Mouse (Mus musculus) heart, postnatal 36 days (tissue): ENCODE results near the gene Ggt7. TPM values are rescaled to one million over a fixed set of nuclear protein-coding genes. Genes with fewer than 3 reads are reported as not detected.
A peak's percentile ranks its signal among the peaks of the same experiment; 100 is the strongest.
"Not testable (repeated sequence)": the region's sequence is repeated elsewhere in the genome, so short reads cannot be mapped to it uniquely, and the experiment has no call there.

Experiments
- DNase-seq, 2 experiments: peaks; one replicate each; pipeline ENCODE4 v3.0.0; 2021 to 2022
- intact Hi-C: fragments of 180-260 bp; cut with DNase I; formaldehyde crosslinking; loops from one replicate; pipeline ENCODE4 v1.15.1; 2025
- total RNA-seq, 2 experiments: library from RNA; stranded (reverse); gene quantifications; 2 replicates each; pipeline ENCODE4 v1.2.3; 2021

Gene Ggt7
- total RNA-seq, 2 experiments from 2014 or later, result 0.49 to 1.6 TPM

DNA sequence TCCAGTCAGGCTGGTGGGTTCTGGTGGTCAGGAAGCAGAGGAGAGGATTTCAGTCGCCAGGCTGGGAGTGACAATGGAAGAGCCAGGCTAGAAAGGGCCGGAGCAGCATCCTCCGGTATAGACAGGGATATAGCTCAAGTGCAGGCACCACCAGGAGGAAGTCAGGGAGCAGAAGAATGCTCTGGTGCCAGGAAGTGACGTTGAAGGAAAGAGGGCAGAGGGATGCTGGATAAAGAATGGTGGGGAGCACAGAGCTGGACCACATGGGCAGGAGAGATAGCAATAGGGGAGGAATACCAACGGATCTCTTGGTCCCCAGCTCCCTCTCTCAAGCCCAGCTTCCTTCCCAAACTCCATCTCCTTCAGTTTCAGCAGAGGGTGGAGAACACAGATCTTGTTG lies 4.5 kb downstream of the Ggt7 start:
- intact Hi-C loops, result no loop called here
- no peak for DNase-seq

DNA sequence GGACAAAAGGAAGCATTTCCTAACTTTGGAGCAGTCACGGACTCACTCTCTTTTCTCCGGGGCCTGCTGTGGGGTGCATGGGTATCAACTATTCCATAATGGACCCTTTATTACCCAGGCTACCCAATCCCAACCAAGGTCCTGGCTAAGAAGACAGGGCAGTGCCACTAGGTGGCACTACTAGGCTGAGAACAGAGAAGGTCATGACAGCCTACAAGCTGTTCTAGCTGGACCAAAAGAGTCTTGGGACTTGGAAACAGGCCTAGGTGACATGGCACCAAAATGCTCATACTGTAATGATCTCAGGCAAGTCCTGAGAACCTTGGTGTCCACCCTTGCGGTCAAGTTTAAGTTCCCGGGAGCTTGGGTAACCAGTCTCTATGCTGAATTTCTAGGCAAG lies 5.6 kb downstream of the Ggt7 start:
- DNase-seq, result peak; percentile 41 to 55
- intact Hi-C loops, result no loop called here

DNA sequence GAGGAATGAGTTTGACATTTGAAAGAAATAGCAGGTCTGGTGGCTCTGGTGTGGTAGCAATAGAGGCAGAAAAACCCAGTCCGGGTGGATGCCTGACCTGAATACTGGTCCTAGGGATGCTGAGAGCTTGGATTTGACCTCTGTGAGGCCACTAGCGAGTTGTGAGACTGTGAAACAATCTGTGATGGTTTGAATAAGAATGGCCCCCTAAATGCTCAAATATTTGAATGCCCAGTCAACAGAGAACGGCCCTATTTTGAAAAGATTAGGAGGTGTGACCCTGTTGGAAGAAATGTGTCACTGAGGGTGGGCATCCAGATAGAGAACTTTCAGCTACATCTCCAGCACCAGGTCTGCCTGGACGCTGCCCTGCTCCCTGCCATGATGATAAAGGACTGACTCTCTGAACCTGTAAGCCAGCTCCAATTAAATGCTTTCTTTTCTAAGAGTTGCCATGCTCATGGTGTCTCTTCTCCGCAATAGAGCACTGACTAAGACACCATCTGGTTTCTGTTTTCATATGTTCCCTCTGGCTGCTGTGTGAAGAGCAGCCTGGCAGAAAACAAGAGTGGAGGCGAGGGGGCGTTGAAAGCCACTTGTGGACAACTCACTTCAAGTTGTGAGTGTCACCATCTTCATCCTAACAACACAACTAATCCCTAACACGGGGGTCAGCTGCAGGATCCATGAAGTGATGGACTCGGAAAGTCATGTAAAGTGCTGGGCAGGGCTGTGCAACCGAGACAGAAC lies 10.1 kb downstream of the Ggt7 start:
- no peak for DNase-seq
- intact Hi-C loops, result no loop called here

DNA sequence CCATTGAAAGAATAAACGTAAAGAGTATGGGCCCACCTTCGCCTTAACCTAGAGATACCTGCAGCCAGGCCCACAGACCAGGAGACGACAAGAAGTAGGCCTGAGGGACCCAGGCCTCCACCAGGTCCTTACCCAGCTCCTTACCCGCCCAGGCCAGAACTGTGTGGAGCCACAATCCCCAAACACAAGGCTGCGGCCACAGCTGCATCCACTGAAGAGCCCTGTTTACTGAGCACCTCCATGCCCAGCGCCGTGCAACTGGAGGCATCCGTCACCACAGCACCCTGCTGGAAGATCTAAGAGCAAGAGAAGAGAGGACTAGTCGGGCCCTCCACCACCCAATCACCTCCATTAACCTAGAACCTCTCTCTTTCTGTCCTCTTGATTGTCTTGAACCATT lies 12.2 kb downstream of the Ggt7 start:
- no peak for DNase-seq

DNA sequence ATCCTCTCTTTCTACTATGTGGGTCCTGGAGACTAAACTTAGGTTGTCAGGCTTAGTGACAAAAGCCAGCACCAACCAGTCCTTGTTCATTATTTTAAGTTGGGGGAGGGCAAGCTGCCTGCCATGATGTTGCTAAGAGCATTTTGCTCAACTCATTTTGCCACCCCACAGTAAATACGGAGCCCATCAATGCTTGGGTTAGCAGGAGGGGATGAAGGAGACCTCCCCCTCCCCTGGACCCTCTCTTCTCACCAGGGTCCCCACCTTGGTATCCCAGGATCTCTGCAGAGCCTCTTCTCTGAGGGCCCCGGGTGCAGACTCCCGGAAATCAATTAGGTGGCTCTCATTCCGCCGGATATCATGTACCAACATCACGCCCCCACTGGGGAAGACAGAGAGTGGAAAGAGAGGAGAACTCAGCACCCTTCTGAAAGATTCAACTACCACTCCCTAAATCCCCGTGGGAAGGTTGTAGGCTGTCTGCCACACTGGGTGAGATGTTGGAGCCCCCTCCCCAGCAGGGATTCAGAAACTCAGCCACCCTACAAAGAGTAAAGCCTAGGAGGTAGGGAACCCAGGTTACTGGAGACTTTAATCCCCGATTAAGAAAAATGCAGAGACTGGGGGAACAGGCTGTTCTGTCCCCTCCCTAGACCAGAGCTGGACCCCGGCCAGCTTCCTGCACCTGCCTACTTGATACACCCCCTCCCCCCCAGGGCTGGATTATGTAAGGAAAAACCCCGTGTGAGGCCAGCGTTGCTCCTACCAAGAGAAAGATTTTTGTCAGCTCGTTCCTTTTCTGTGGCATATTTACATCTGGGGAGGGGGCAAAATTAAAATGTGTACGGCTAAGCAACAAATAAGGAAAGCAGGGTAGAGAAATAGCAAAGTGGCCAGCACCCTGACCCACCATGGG lies 13.3 kb downstream of the Ggt7 start:
- DNase-seq, result no peak
- intact Hi-C loops, result no loop called here

More for the DNA sequence above, 12.2 kb downstream of the Ggt7 start:
- intact Hi-C loops, result no loop called here

DNA sequence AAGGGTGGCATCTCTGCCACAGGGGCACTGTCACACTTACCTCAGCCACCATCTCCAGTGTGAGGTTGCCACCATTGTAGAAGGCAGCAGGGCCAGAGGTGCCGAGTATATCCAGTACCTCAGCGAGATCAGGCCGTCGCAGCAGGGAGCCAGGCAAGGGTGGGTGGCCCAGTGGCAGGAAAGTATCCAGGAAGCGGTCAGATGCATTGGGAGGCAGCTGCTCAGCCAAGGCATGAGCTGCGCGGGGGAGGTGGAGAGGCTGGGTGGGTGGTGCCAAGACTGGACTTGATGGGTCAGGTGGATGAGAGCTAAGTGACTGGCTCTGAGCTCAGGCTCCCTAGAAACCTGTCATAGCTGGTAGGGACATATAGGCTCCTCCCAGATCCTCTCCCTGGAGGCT lies 15.4 kb downstream of the Ggt7 start:
- intact Hi-C loops, result no loop called here
- DNase-seq, result no peak

DNA sequence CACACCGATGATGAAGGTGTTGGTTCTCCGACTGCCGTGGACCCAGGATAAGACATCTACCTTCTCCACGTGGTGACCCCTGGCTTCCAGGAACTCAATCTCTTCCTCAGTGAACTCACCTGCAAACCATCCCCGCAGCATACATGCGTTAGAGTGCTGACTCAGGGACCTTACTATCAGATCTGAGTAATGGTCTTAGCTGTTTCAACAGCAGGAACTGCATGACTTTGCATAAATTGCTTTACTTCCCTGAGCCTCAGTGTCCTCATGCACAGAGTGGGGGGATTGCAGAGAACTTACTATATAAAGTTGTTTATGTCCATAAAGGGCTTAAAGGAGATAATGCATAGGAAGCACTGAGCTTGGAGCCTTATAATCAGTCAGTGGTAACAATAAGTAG lies 27.0 kb downstream of the Ggt7 start:
- no peak for DNase-seq
- intact Hi-C loops, result no loop called here

DNA sequence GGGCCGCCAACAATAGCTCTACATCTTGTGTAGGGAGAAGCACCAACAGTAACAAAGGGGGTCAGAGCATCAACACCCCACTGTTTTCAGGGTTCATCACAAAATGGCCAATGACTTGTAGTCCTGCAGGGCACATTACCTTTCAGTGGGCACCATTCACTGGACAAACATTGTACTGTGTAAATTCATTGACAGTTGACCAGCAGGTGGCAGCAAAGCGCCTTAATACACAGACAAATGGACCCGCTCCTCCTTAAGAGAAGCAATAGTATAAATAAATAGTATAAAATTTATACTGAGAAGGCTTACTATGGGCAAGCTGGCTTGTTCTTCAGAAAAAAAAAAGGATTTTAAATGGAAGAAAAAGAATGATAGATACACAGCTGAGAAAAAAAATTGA lies 36.0 kb downstream of the Ggt7 start:
- peak; percentile 57 to 79 for DNase-seq
- intact Hi-C loops, result loop anchor here (10.0 kb wide), 1 partner anchor 283 kb away; no protein-coding TSS in a partner anchor

DNA sequence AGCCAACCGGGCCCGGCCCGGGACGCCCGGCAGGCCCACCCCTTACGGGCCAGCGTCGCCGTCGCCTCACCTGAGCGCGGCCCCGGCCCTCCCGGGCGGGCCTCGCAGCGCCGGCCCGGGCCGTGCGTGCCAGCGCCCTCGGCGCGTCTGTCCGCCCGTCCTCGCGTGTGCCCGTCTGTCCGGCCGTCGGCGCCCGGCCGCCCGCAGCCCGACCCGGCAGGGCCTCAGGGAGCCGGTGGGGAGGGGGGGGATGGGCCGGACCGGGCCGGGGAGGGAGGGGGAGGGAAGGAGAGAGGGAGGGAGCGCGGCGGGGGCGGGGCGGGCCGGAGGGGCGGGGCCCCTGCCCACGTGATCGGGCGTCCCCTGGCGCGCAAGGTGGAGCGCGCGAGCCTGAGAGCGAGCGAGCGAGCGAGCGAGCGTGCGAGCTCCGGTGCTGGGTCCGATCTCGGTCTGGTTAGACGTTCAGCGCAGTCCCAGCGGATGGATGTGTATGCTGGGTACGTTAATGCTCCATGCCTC lies 44.4 kb downstream of the Ggt7 start, which contains the start of gene Ncoa6:
Gene Ncoa6 (minus strand): TSS at position 325 of the 519 bp plus-strand sequence.
- peak; percentile 58 to 72 for DNase-seq
- intact Hi-C loops, result no loop called here

DNA sequence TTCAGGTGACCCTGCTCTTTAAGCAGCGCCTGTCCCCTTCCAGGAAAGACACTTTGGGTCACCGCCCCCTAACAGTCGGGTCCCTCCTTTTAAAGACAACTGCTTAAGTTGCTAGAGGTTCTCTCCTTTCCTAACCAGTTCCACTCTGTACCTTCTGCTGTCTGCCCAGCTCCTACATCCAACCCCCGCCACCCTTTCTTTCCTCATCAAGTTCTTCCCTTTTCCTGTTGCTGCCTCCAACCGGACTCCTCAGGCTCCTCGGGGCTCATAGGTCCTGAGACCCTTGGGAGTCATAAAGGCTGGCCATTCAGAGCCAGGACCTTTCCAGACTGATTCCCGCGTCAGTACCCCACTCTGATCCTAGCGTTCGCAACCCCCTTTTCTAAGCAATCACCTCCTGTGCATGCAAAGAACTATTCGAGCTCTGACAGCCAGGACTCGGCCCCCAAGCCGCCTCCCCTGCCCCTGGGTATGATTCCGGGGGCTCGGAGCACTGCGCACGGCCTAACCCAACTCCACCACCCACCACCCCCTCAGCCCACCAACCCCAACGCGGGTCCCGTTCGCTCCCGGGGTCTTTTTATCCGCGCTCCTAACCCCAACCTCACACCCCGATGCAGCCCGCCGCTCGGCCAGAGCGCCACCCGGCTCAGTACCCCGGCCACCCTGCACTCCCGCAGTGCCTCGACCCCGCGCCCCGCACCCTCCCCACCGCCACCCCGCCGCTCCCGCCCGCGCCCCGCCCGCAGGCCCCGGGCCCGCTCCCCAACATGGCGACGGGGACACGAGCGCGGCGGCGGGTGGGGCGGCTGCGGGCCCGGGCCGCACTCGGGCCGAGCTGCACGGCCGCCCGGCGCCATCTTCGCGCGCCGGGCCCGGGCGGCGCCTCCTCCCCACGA lies 45.1 kb downstream of the Ggt7 start:
- intact Hi-C loops, result no loop called here
- DNase-seq, result peak; percentile 44 to 61

DNA sequence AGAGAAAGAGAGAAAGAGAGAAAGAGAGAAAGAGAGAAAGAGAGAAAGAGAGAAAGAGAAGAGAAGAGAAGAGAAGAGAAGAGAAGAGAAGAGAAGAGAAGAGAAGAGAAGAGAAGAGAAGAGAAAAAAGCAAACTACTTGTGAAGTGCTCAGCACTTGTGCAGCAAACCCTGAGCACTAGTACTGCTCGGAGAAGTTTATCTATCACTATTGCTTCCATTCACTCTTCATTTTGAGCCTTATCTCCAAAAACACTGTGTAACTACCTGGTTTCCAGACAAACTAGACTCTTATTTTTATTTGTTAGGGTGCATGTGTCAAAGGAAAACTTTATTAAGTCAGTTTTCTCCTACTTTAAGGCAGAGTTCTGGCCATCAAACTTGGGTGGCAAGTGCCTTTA lies 51.2 kb downstream of the Ggt7 start:
- intact Hi-C loops, result no loop called here
- no peak for DNase-seq

DNA sequence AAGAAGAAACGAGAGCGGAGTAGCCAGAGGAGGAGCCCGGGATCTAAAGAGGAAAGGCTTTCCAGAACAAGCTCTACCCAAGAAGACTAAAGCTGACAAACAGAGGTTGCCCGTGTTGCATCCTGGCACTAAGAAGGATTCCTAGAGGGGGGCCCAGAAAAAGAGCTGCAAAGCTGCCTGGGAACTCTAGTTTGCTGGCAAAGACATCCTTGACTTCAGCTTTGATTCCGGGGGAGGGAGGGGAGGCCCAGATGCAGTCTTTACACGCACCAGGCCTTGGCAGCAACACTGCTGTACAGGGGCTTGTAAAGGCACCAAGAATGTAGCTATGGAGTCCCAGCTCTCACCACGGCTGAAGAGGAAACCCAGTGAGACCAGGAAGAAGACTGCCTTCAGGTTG lies 64.4 kb downstream of the Ggt7 start:
- DNase-seq, result no peak

DNA sequence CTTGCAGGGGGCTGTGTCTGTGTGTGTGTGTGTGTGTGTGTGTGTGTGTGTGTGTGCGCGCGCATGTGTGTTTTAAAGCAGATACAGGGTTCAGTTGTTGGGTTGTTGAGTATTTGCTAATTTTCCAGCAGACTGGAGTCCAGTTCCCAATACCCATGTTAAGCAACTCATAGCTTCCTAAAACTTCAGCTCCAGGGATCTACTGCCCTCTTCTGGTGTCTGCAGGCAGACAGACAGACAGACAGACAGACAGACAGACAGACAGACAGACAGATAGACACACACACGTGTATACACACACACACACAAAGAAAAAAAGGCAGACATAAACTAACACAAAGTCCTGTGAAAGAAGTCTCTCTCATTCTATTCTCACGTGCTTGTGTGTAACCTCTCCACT lies 66.8 kb downstream of the Ggt7 start:
- no peak for DNase-seq
- intact Hi-C loops, result no loop called here

More for the DNA sequence above, 64.4 kb downstream of the Ggt7 start:
- intact Hi-C loops, result no loop called here

DNA sequence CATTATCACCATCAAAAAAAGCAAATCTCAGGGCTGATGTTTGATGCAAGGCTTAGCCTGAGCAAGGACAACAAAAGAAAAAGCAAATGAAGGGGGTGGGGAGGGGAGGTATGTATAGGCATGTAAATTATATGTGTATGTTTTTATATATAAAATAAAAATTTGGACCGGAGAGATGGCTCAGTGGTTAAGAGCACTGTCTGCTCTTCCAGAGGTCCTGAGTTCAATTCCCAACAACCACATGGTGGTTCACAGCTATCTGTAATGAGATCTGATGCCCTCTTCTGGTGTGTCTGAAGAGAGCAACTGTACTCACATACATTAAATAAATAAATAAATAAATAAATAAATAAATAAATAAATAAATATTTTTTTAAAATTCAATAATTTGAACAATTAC lies 70.1 kb downstream of the Ggt7 start:
- intact Hi-C loops, DNase-seq: not testable (repeated sequence)

DNA sequence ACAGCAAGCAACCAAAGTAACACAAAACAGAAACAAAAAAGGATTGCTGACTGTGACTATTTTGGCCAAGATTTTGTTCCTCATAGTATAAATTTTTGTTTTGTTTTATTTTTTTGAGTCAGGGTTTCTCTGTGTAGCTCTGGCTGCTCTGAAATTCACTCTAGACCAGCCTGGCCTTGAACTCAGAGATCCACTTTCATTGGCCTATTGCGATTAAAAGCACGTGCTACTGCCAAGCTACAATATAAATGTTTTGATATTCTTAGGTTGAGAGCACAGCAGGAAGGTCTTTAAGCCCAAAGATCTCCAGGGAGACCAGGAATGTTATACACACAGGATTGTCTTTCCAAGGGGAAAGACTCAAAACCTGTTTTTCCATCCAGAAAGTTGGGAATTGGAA lies 74.6 kb downstream of the Ggt7 start:
- intact Hi-C loops, result no loop called here
- DNase-seq, result no peak

DNA sequence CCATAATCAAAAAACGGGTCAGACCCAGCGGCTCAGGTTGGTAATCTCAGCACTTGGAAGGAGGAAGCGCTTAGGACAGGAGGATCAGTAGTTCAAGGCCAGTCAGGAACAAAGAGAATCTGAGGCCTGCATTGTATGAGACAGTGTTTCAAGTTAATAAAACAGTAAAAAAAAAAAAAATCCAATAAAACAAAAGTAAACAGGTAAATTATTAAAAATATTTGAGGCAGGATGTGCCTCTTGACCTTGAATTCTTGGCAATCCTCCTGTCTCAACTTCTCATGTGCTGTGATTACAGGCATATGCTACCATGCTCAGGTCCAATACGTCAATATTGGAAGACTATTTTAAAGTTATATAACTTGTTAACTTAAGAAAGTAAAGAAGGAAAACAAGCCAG lies 75.1 kb downstream of the Ggt7 start:
- no peak for DNase-seq

More for the DNA sequence above, 75.1 kb downstream of the Ggt7 start:
- intact Hi-C loops, result no loop called here
